Mouse (Mus musculus) gastrocnemius, postnatal 36 days (tissue): ENCODE results near the gene Rhobtb1. TPM values are rescaled to one million over a fixed set of nuclear protein-coding genes. Genes with fewer than 3 reads are reported as not detected.

Experiments used
- DNase-seq, 2 experiments: peaks; one replicate each; pipeline ENCODE4 v3.0.0; 2022
- intact Hi-C: fragments of 180-260 bp; cut with DNase I; formaldehyde crosslinking; loops from one replicate; pipeline ENCODE4 v1.15.1; 2025
- total RNA-seq, 2 experiments: library from RNA; stranded (reverse); gene quantifications; 2 replicates each; pipeline ENCODE4 v1.2.3; 2021

The Rhobtb1 gene
- total RNA-seq, 2 experiments from 2014 or later = 17.3 to 21.7 TPM

- DNase-seq = no peak
- intact Hi-C loops = no loop called here
These were observed 188.8 kb downstream of the Rhobtb1 start for GRCm38 (mm10) chr10:69340001-69340400.

Other genes with a start within 250 kb of the Rhobtb1 start
- gene A930033H14Rik, start 61.7 kb downstream of the Rhobtb1 start, total RNA-seq = 1 to 10 TPM; 3.4 to 4.5 TPM
- 1 to 10 TPM in 1 of 2 experiments, under 1 TPM in 1; 0.86 to 1.6 TPM for gene Cdk1, start 201.5 kb downstream of the Rhobtb1 start, total RNA-seq
- gene Ank3, start 247.3 kb downstream of the Rhobtb1 start, total RNA-seq = 100 to 1,000 TPM in 1 of 2 experiments, 10 to 100 TPM in 1; 84.5 to 114 TPM